Mouse (Mus musculus) E14TG2a.4 (cell line): ENCODE results near the gene 4930412O13Rik.

ENCODE experiments used
- H3K27me3 ChIP-seq: 2 replicates; pipeline ENCODE4 v1.6.1; 2014; ENCODE audit warnings: low read length, control low read depth; ENCODE audit not compliant: insufficient read depth
- H3K36me3 ChIP-seq: 2 replicates; pipeline ENCODE4 v1.6.1; 2014; ENCODE audit warnings: low read length, control low read depth; ENCODE audit not compliant: insufficient read depth
- H3K4me1 ChIP-seq: replicated peaks from 2 replicates; pipeline ENCODE4 v1.6.1; 2014; ENCODE audit warnings: low read depth, low read length, control low read depth
- H3K4me3 ChIP-seq: replicated peaks from 2 replicates; pipeline ENCODE4 v1.5.1; 2014; ENCODE audit warnings: mild to moderate bottlenecking, low read length
- H3K9me3 ChIP-seq: 2 replicates; pipeline ENCODE4 v1.6.1; 2014; ENCODE audit warnings: low read length, control low read depth
- CTCF ChIP-seq: conservative IDR thresholded peaks from 2 replicates; pipeline ENCODE4 v1.5.1; 2014; ENCODE audit warnings: low read length
- NANOG ChIP-seq: IDR thresholded peaks from 2 replicates; pipeline ENCODE4 v1.6.1; 2014; ENCODE audit warnings: borderline replicate concordance, low read length, mixed read lengths
- POU5F1 ChIP-seq: IDR thresholded peaks from 2 replicates; pipeline ENCODE4 v1.6.1; 2014; ENCODE audit warnings: low read length, borderline replicate concordance

4930412O13Rik gene

GRCm38 (mm10) chr2:9883803-9884532 is 2.9 kb downstream of the 4930412O13Rik start:
- Histone ChIP-seq H3K36me3 (no peaks in the 10 kb centered on the region), H3K9me3 (no peaks in the 10 kb centered on the region), H3K4me1 (peaks cover 69% of the 10 kb centered on the region), H3K27me3 (peaks cover 99% of the 10 kb centered on the region), H3K4me3 (peak overlapping the region; percentile 51; the same call in 1 of the 2 replicates)
- TF ChIP-seq CTCF (no peak), POU5F1 (no peak), NANOG (no peak)

- H3K4me1 ChIP-seq: peaks cover 72% of the 10 kb centered on the region
- H3K27me3 ChIP-seq: peaks cover 100% of the 10 kb centered on the region
- TF ChIP-seq NANOG: no peak
- no peak for TF ChIP-seq POU5F1
- no peaks in the 10 kb centered on the region for H3K36me3 ChIP-seq
- H3K4me3 ChIP-seq: no peak overlapping the region; the same call in 1 of the 2 replicates
- H3K9me3 ChIP-seq: no peaks in the 10 kb centered on the region
Measured at GRCm38 (mm10) chr2:9884533-9885216, 3.6 kb downstream of the 4930412O13Rik start.

- Histone ChIP-seq H3K4me3 (no peak overlapping the region), H3K27me3 (peaks cover 100% of the 10 kb centered on the region), H3K4me1 (peaks cover 73% of the 10 kb centered on the region), H3K36me3 (no peaks in the 10 kb centered on the region), H3K9me3 (no peaks in the 10 kb centered on the region)
- TF ChIP-seq POU5F1: no peak
- no peak for TF ChIP-seq CTCF
- TF ChIP-seq NANOG: no peak
Measured at GRCm38 (mm10) chr2:9885217-9885770, 4.2 kb downstream of the 4930412O13Rik start.

GRCm38 (mm10) chr2:9886031-9886430 is 5.0 kb downstream of the 4930412O13Rik start:
- Histone ChIP-seq H3K4me1 (peaks cover 65% of the 10 kb centered on the region), H3K27me3 (peaks cover 100% of the 10 kb centered on the region), H3K9me3 (no peaks in the 10 kb centered on the region), H3K36me3 (no peaks in the 10 kb centered on the region), H3K4me3 (no peak overlapping the region)
- TF ChIP-seq CTCF: no peak
- no peak for TF ChIP-seq POU5F1
- TF ChIP-seq NANOG: no peak

GRCm38 (mm10) chr2:9886921-9887610 is 6.0 kb downstream of the 4930412O13Rik start:
- Histone ChIP-seq H3K4me1 (peaks cover 55% of the 10 kb centered on the region), H3K9me3 (no peaks in the 10 kb centered on the region), H3K4me3 (no peak overlapping the region), H3K27me3 (peaks cover 97% of the 10 kb centered on the region), H3K36me3 (no peaks in the 10 kb centered on the region)
- no peak for TF ChIP-seq CTCF
- no peak for TF ChIP-seq POU5F1
- no peak for TF ChIP-seq NANOG

- peaks cover 50% of the 10 kb centered on the region for H3K4me1 ChIP-seq
- H3K27me3 ChIP-seq: peaks cover 97% of the 10 kb centered on the region
- TF ChIP-seq NANOG: no peak
- no peak for TF ChIP-seq POU5F1
- no peak for TF ChIP-seq CTCF
- no peaks in the 10 kb centered on the region for H3K9me3 ChIP-seq
- H3K36me3 ChIP-seq: no peaks in the 10 kb centered on the region
- no peak overlapping the region for H3K4me3 ChIP-seq
Measured at GRCm38 (mm10) chr2:9887636-9888035, 6.6 kb downstream of the 4930412O13Rik start.

GRCm38 (mm10) chr2:9888913-9889650 is 8.0 kb downstream of the 4930412O13Rik start, which contains the start of gene 9230102O04Rik:
Gene 9230102O04Rik, minus strand, starts transcription at chr2:9889540.
- no peaks in the 10 kb centered on the region for H3K9me3 ChIP-seq
- H3K4me1 ChIP-seq: peaks cover 37% of the 10 kb centered on the region
- peaks cover 96% of the 10 kb centered on the region for H3K27me3 ChIP-seq
- no peaks in the 10 kb centered on the region for H3K36me3 ChIP-seq
- TF ChIP-seq CTCF (no peak), NANOG (no peak), POU5F1 (no peak)
- peak within 1 kb of the TSS; percentile 73 for H3K4me3 ChIP-seq

- H3K36me3 ChIP-seq: no peaks in the 10 kb centered on the region
- no peaks in the 10 kb centered on the region for H3K9me3 ChIP-seq
- no peak for TF ChIP-seq NANOG
- no peak for TF ChIP-seq POU5F1
- TF ChIP-seq CTCF: no peak
- H3K27me3 ChIP-seq: peaks cover 96% of the 10 kb centered on the region
- H3K4me1 ChIP-seq: peaks cover 31% of the 10 kb centered on the region
- peak within 1 kb of the TSS; percentile 73 for H3K4me3 ChIP-seq
Measured at GRCm38 (mm10) chr2:9889651-9890183, 8.7 kb downstream of the 4930412O13Rik start, which contains the start of gene Gata3. Gene Gata3, minus strand, starts transcription at chr2:9890034.
